Mouse (Mus musculus) erythroblast, embryonic 14.5 days (primary cell): Measurements from ENCODE around the gene Fam83c. TPM values are rescaled to one million over a fixed set of nuclear protein-coding genes. Genes with fewer than 3 reads are reported as not detected.
"Not testable (repeated sequence)": the region's sequence is repeated elsewhere in the genome, so short reads cannot be mapped to it uniquely, and the experiment has no call there.

Source experiments
- H3K27me3 ChIP-seq: 2 replicates; pipeline ENCODE4 v1.6.1; 2012; ENCODE audit warnings: inconsistent platforms; ENCODE audit not compliant: control insufficient read depth
- H3K36me3 ChIP-seq: 2 replicates; pipeline ENCODE4 v1.6.1; 2012; ENCODE audit warnings: mild to moderate bottlenecking, inconsistent platforms; ENCODE audit not compliant: control insufficient read depth
- H3K4me1 ChIP-seq: 2 replicates; pipeline ENCODE4 v1.6.1; 2012; ENCODE audit warnings: inconsistent platforms; ENCODE audit not compliant: control insufficient read depth
- H3K4me3 ChIP-seq: replicated peaks from 2 replicates; pipeline ENCODE3; 2012; ENCODE audit warnings: moderate library complexity, mild to moderate bottlenecking, inconsistent platforms
- H3K9me3 ChIP-seq: 2 replicates; pipeline ENCODE4 v1.6.1; 2012; ENCODE audit warnings: low read length, inconsistent platforms, mixed read lengths; ENCODE audit not compliant: control insufficient read depth
- GATA1 ChIP-seq: IDR thresholded peaks from 2 replicates; pipeline ENCODE4 v1.6.1; 2012; ENCODE audit warnings: low read length, inconsistent platforms, mixed read lengths
- TAL1 ChIP-seq: IDR thresholded peaks from 3 replicates; pipeline ENCODE4 v1.6.1; 2012; ENCODE audit warnings: low read length, inconsistent platforms, mixed read lengths
- polyA plus RNA-seq: library from polyadenylated mRNA; stranded (reverse); fragments of >175 nt; gene quantifications from 2 replicates; pipeline ENCODE4 v1.2.3, GENCODE M21; 2012

Gene Fam83c
- polyA plus RNA-seq, 1 experiment = not detected

DNA sequence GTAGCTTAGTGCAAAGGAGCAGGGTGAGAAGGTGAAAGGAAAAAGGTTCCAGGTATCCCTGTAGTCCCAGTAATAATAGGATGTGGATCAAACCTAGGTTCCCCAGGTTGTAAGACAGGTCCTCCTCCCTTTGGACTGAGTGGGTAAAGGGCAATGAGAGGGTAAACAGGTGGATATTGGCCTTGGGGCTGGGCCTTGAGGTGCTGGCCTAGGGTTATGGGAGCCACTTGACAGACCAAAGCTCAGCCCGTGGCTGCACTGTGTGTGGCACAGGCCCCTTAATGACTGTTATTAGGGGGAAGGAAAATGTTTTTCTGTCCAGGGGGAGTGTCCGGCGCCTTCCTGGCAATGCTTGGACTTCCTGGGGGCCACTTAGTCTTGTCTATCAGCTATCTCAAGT is 3.3 kb upstream of the Fam83c start:
- no peaks in the 10 kb centered on the region for H3K36me3 ChIP-seq
- H3K4me3 ChIP-seq = no peak overlapping the region
- H3K4me1 ChIP-seq = peaks cover 2% of the 10 kb centered on the region; the same call in 1 of the 2 replicates
- H3K9me3 ChIP-seq = no peaks in the 10 kb centered on the region
- H3K27me3 ChIP-seq = peaks cover 8% of the 10 kb centered on the region
- TF ChIP-seq TAL1 (no peak), GATA1 (no peak)

DNA sequence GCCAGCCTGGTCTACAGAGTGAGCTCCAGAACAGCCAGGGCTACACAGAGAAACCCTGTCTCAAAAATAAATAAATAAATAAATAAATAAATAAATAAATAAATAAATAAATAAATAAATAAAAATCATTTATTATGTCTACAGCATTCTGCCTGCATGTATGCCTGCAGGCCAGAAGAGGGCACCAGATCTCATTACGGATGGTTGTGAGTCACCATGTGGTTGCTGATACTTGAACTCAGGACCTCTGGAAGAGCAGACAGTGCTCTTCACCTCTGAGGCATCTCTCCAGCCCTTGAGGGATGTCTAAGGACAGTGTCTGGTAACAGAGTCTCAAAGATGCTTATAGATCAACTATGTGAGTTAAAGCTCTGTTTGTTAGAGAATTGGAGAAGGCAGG is 2.6 kb downstream of the Fam83c start:
- peaks cover 10% of the 10 kb centered on the region for H3K4me1 ChIP-seq
- H3K27me3 ChIP-seq, H3K4me3 ChIP-seq, H3K9me3 ChIP-seq, H3K36me3 ChIP-seq: not testable (repeated sequence)

DNA sequence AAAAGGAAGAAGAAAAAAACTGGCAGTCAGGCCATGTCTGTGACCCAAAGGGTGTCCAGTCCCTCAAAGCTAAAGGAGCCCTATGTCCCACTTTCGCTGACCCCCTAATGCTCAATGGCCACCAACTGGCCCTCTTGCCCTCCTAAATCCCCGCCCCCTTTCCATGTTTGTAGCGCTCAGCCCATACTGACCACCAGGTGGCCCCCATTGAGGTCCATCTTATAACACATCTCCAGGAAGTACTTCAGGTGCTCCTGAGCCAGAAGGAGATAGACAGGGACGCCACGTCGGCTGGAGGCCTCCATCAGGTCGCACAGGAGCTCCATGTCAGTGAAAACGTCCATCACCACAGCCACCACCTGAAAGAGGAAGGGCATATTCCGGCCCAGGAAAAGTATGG is 3.4 kb downstream of the Fam83c start:
- Histone ChIP-seq H3K9me3 (no peaks in the 10 kb centered on the region), H3K4me3 (no peak overlapping the region), H3K4me1 (peaks cover 15% of the 10 kb centered on the region), H3K36me3 (no peaks in the 10 kb centered on the region), H3K27me3 (peaks cover 5% of the 10 kb centered on the region)
- TF ChIP-seq TAL1 = no peak
- no peak for TF ChIP-seq GATA1

DNA sequence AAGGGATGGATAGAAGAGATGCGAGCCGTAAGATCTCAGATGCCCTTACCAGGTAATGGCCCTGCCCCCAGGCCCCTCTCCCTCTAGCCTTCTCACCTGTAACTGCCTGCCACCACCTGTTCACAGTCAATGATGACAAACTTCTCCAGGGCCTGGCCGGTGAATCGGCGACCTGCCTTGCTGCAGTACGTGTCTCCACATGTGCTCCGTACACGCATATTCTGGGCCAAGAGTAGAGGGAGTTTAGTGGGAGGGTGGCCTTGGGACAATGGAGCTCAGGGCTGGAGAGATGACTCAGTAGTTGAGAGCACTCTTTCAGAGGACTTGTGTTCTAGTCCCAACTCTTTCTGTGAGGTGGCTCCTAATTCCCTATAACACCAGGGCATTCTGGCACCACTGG is 3.8 kb downstream of the Fam83c start:
- H3K27me3 ChIP-seq = peaks cover 5% of the 10 kb centered on the region
- no peak overlapping the region for H3K4me3 ChIP-seq
- no peaks in the 10 kb centered on the region for H3K9me3 ChIP-seq
- TF ChIP-seq TAL1 (no peak), GATA1 (no peak)
- H3K4me1 ChIP-seq = peaks cover 18% of the 10 kb centered on the region
- H3K36me3 ChIP-seq = no peaks in the 10 kb centered on the region

DNA sequence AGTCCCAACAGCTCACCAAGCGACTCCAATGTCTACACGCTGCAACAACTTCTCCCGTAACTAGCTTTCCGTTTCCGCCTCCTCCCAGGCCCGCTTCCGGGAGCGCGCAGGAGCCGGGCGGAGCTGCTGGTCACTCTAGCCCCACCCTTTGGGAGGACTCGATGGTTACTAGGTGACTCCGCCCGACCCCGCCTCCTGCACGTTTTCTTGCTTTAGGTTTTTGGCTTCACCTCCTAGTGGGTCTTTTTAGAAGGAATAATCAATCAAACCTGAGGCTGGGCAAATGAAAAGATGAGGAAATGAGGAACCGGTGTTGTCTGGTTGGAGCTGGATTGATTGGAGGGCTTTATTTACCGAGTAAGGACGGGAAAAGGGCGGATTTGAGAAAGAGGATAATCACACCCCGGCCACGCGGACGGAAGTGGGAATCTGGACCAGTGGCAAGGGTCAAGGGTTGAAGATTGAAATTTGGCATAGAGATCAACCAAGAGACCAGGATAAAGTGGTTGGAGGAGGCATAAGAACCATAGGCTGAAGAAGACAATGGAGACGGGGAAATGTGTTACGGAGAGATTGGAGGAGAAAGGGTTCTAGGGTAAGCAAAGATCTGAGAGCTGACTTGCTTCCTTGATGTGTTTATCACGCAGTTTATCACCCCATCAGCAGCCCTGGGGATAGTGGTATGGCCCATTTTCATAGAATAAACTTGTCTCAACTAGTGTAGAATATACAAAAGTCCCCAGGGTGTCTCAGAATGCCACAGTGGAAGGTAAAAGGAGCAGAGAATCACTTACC is 7.8 kb downstream of the Fam83c start, which contains the start of gene Eif6:
Gene Eif6, minus strand, starts transcription at position 296 of the 795 bp plus-strand sequence.
- peaks cover 25% of the 10 kb centered on the region for H3K36me3 ChIP-seq
- no peaks in the 10 kb centered on the region for H3K9me3 ChIP-seq
- no peak for TF ChIP-seq GATA1
- peak within 1 kb of the TSS; percentile 88 for H3K4me3 ChIP-seq
- no peaks in the 10 kb centered on the region; the same call in 1 of the 2 replicates for H3K27me3 ChIP-seq
- H3K4me1 ChIP-seq = peaks cover 32% of the 10 kb centered on the region

DNA sequence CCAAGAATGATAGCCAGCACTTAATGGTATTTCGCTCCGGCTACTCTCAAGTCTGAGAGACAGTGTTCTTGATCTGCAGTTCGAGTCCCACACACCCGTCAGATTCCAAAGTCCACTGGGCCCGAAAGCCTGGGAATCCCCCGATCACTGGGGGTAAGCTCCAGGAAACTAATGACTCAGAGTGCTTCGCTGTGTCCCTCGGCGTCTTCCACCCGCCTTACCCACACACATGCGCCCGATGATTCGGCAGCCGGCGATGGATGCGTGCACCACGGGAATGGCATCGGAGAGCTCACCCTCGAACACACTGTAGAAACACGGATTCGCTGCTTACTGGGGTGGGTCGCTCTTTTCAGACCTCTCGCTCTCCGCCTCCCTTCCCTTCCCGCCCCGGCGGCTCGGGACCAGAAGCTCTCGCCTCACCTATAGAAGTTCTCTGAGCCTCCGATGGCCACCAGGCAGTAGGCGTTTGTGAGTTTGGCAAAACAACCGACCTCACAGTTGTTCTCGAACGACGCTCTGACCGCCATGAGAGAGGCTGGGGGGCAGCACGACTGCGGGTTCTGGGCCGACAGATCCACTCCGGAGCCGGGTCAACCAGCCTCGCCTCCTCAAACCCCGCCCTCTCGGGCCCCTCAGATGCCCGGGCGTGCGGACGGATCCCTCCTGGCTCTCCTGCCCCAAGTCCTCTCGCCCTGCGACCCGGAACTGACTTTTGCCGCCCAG is 8.6 kb downstream of the Fam83c start:
- Histone ChIP-seq H3K4me3 (peak overlapping the region; percentile 88), H3K9me3 (no peaks in the 10 kb centered on the region), H3K27me3 (no peaks in the 10 kb centered on the region; the same call in 1 of the 2 replicates), H3K36me3 (peaks cover 31% of the 10 kb centered on the region), H3K4me1 (peaks cover 35% of the 10 kb centered on the region)
- TF ChIP-seq GATA1 (no peak), TAL1 (no peak)

DNA sequence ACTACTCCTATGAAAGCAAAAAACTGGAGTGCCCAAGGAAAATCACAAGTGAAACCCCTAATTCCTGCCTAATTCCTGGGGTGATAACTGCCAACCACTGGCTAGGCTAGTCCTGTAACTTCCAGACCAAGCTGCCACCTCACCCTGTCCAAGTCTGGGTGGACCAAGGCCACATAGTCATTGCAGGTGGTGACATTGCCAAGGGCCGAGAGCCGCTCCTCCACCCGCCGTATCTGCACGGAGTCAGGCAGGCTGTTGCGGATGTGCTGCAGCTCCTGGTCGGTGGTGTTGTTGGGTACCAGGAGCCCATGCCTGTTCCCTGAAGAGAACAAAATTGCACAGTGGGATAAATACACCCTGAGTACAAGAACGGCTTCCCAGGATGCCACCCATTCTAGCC is 10.9 kb downstream of the Fam83c start:
- Histone ChIP-seq H3K4me3 (no peak overlapping the region), H3K27me3 (no peaks in the 10 kb centered on the region), H3K36me3 (peaks cover 50% of the 10 kb centered on the region), H3K4me1 (peaks cover 56% of the 10 kb centered on the region), H3K9me3 (no peaks in the 10 kb centered on the region)
- TF ChIP-seq TAL1 (no peak), GATA1 (no peak)

DNA sequence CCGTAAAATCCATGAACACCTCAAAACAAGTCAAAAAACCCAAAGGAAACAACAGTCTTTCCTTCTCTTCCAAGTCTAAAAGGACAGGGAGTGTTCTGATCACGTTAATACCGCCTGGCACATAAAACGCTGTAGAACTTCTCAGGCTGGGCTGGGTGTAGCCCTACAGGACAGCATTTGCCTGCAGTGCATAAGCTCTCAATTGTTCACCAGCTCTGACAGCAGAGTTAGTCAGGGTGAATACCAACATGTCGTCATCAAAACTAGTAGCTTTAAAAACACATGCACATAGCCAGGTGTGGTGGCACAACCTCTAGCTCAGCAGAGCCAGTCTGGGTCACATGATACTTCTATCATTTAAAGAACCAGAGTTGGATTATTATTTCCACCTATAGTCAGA is 13.9 kb downstream of the Fam83c start:
- Histone ChIP-seq H3K9me3 (no peaks in the 10 kb centered on the region), H3K27me3 (no peaks in the 10 kb centered on the region), H3K4me1 (peaks cover 50% of the 10 kb centered on the region), H3K36me3 (peaks cover 50% of the 10 kb centered on the region), H3K4me3 (no peak overlapping the region)
- TF ChIP-seq TAL1 (no peak), GATA1 (no peak)

DNA sequence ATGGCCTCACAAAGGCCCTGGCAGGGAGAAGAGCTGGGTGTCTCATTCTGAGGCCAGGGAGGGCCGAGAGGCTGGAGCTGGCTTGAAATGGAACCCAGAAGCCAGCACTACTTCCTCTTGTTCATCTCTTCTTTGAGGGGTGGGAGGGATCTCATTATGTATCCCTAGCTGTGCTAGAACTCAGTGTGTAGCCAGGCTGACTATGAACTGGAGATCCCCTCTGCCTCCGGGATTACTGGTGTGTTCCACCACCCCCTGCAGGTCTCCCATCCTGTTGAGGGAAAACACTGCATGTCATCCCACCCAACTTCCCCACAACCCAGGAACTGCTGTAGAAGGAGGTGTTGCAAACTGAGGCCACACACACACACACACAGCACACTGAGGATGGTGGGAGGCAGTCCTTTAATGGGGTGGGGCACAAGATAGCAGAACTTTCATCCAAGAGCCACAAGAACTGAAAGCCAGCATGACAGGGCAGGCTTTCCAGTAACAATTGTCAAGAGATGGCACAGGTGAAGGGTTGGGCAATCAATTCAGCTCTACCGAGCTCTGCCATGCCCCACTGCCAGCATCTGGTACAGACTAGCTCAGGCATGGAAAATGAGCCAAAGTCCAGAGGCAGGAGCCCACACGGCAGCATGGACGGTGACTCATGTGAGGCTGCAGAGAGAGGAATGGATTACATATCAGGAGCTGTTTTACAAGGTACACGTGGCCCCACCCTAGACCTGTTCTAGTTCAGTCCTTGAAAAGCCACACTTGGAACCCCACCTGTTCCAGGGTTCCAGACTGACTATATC is 15.0 kb downstream of the Fam83c start:
- Histone ChIP-seq H3K9me3 (no peaks in the 10 kb centered on the region), H3K4me1 (peaks cover 42% of the 10 kb centered on the region), H3K4me3 (peak overlapping the region; percentile 85), H3K36me3 (peaks cover 50% of the 10 kb centered on the region), H3K27me3 (no peaks in the 10 kb centered on the region)
- TF ChIP-seq TAL1 = no peak
- TF ChIP-seq GATA1 = no peak
